Mouse (Mus musculus): ENCODE results near the gene Popdc3. TPM values are rescaled to one million over a fixed set of nuclear protein-coding genes. Genes with fewer than 3 reads are reported as not detected.
A peak's percentile ranks its signal among the peaks of the same experiment; 100 is the strongest.

Gene Popdc3
- polyA plus RNA-seq, 1 experiment from 2014 or later, result 0.97 TPM

DNA sequence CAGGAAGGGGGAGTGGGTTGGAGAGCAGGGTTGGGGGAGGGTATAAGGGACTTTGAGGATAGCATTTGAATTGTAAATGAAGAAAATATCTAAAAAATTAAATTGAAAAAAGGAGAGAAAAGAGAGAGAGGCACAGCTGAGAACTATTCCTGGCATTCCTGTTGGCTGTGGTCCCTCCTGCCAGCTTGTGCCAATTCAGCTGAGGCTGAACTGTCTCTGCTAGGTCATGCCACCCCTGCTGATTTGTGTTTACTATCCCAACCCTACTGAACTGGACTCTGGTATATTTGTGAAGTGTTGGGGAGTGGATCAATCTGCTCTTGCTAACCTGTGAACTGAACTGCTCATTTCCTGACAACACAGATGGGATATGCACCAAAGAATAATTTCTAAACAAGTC is 32.3 kb downstream of the Popdc3 start:
- H3K27ac ChIP-seq, result no peak overlapping the region
- no peak for ATAC-seq (ENCODE audit: borderline replicate concordance, extremely low read depth, low FRiP score, low TSS enrichment)
- no peaks in the 10 kb centered on the region for H3K36me3 ChIP-seq
- no peak overlapping the region for H3K4me2 ChIP-seq
- H3K4me1 ChIP-seq, result no peaks in the 10 kb centered on the region
- no peak overlapping the region for H3K4me3 ChIP-seq
- no peaks in the 10 kb centered on the region for H3K27me3 ChIP-seq
- H3K9me3 ChIP-seq, result no peaks in the 10 kb centered on the region
- no peak overlapping the region for H3K9ac ChIP-seq

DNA sequence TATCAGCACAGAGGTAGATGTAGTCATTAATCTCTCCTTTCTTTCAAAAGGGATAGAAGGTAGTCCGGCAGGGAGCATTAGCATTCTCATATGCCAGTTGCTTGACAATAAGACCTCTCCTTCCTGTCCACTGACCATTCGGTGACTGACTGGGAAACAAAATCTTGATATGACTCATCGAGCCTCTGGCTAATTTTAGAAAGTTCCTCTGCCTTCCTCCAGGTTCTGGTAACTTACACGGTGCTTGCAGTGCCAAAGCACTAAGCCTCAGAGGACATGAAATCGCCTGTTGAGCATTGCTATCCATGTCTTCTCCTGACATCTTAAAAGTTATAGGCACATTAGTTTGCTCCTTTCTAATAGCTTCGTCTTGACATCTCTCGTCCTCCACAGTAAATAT is 38.8 kb downstream of the Popdc3 start:
- no peaks in the 10 kb centered on the region for H3K4me1 ChIP-seq
- no peaks in the 10 kb centered on the region for H3K27me3 ChIP-seq
- 68% methylated on average over 7 of the region's 7 CpGs for WGBS
- H3K36me3 ChIP-seq, result no peaks in the 10 kb centered on the region
- no peak overlapping the region for H3K27ac ChIP-seq
- H3K4me3 ChIP-seq, result no peak overlapping the region
- no peak for ATAC-seq (ENCODE audit: borderline replicate concordance, extremely low read depth, low FRiP score, low TSS enrichment)
- H3K9me3 ChIP-seq, result no peaks in the 10 kb centered on the region
- H3K9ac ChIP-seq, result no peak overlapping the region
- H3K4me2 ChIP-seq, result no peak overlapping the region

DNA sequence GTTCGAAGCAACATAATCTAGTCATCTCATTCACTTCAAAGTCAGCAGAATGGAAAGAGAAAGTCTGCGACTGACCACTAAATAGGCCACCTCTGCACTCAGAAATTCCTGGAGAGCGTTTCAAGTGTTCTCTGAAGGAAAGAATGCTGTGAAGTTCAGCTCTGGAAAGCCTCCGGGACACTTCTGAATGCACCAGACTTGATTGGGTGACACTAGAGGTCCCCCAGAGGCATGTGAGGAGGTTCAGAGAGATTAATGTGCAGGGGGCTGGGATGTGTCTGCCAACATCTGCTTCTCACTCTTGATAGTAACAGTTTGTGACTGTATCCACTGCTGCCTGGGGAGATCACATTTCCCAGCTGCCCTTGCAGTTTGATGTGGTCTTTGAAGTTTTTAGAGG is 52.1 kb downstream of the Popdc3 start:
- no peaks in the 10 kb centered on the region for H3K9me3 ChIP-seq
- peak overlapping the region; percentile 31; the same call in 1 of the 2 replicates for H3K4me2 ChIP-seq
- no peaks in the 10 kb centered on the region for H3K36me3 ChIP-seq
- H3K4me1 ChIP-seq, result peaks cover 13% of the 10 kb centered on the region
- no peak overlapping the region for H3K27ac ChIP-seq
- ATAC-seq (ENCODE audit: borderline replicate concordance, extremely low read depth, low FRiP score, low TSS enrichment), result peak; percentile 84
- 3% methylated on average over 4 of the region's 4 CpGs for WGBS
- no peaks in the 10 kb centered on the region for H3K27me3 ChIP-seq
- no peak overlapping the region for H3K4me3 ChIP-seq
- H3K9ac ChIP-seq, result no peak overlapping the region

DNA sequence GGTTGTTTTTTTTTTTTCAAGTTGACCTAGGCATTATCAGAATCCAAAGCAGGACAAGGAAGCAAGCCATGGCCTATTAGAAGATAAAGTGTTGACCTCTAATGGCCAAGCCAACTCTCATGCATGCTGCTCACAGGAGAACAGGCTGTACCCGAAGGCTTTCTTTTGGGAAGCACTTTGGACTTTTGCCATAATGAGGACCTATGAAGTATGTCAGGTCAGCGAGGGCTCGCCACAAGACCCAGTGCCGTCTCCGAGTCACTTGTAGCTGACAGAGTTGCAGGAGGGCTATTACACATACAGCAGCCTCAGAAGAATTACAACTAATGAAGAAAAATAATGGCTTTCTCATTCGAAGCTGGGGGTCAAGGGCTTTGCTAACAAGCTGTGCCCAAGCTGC is 55.5 kb downstream of the Popdc3 start:
- no peak overlapping the region for H3K9ac ChIP-seq
- H3K27ac ChIP-seq, result no peak overlapping the region
- no peak overlapping the region for H3K4me2 ChIP-seq
- 69% methylated on average over 6 of the region's 6 CpGs for WGBS
- H3K27me3 ChIP-seq, result no peaks in the 10 kb centered on the region
- H3K4me1 ChIP-seq, result peaks cover 13% of the 10 kb centered on the region
- no peak overlapping the region for H3K4me3 ChIP-seq
- no peaks in the 10 kb centered on the region for H3K9me3 ChIP-seq
- no peak for ATAC-seq (ENCODE audit: borderline replicate concordance, extremely low read depth, low FRiP score, low TSS enrichment)
- H3K36me3 ChIP-seq, result no peaks in the 10 kb centered on the region

DNA sequence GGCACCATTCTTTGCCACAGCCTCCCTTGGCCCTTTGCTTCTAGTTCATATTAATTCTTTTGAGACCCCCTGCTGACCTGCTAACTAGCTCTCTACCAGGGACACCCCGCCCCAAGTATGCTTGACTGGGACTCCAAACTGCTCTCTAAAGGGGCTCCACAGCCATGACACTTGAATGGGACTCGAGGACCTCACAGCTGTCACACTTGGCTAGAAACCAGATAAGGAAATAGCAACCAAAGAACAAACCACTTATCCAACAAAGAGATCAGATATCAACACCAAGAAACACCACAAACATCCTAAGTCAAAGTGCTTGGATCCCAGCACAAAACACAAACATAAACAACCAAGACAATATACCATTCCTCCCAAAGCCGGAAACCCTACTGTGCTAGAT is 58.4 kb downstream of the Popdc3 start:
- H3K9me3 ChIP-seq, result no peaks in the 10 kb centered on the region
- no peaks in the 10 kb centered on the region for H3K27me3 ChIP-seq
- no peak overlapping the region for H3K4me3 ChIP-seq
- H3K27ac ChIP-seq, result no peak overlapping the region
- ATAC-seq (ENCODE audit: borderline replicate concordance, extremely low read depth, low FRiP score, low TSS enrichment), result no peak
- no peak overlapping the region for H3K9ac ChIP-seq
- 39% methylated on average over 3 of the region's 3 CpGs for WGBS
- H3K4me2 ChIP-seq, result no peak overlapping the region
- H3K4me1 ChIP-seq, result no peaks in the 10 kb centered on the region
- H3K36me3 ChIP-seq, result no peaks in the 10 kb centered on the region

DNA sequence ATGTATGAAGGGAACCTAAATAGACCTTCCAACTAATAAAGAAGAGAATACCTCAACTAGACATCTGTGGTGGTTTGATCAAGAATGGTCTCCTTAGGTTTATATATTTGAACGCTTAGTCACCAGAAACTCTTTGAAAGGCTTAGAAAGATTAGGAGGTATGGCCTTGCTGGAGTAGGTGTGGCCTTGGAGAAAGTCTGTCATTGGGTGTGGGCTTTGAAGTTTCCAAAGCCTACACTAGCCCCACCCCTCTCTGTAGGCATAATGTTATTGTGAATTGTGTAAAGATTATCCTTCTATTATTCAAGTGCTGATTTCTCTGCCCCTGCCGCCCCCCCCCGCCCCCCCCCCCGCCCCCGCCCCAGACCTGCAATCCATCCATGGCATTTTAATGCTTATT is 59.6 kb downstream of the Popdc3 start:
- no peaks in the 10 kb centered on the region for H3K4me1 ChIP-seq
- no peaks in the 10 kb centered on the region for H3K36me3 ChIP-seq
- no peak overlapping the region for H3K9ac ChIP-seq
- no peaks in the 10 kb centered on the region for H3K9me3 ChIP-seq
- 83% methylated on average over 5 of the region's 5 CpGs for WGBS
- no peak overlapping the region for H3K4me3 ChIP-seq
- no peak overlapping the region for H3K27ac ChIP-seq
- no peak for ATAC-seq (ENCODE audit: borderline replicate concordance, extremely low read depth, low FRiP score, low TSS enrichment)
- H3K27me3 ChIP-seq, result no peaks in the 10 kb centered on the region
- H3K4me2 ChIP-seq, result no peak overlapping the region

DNA sequence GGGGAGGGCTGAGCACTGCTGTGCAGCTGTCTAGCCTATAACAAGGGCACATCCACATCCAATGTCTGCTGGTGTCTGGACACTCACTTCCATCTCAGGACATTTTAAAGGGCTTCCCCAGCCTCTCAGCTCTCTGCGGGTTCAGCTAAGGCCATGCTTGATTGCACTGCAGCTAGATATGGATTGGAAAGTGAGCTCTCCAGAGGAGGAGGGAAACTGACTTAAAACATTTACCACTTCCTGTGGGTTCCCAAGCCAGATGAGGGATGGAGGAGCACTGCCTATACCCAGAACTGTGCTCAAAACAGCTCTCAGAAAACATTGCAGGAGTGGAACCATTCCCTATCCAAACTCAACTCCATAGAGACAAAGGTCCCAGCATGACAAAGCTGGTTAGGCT is 82.6 kb downstream of the Popdc3 start:
- no peak overlapping the region for H3K4me2 ChIP-seq
- H3K27me3 ChIP-seq, result no peaks in the 10 kb centered on the region
- H3K9me3 ChIP-seq, result no peaks in the 10 kb centered on the region
- H3K4me3 ChIP-seq, result no peak overlapping the region
- H3K27ac ChIP-seq, result no peak overlapping the region
- no peaks in the 10 kb centered on the region for H3K36me3 ChIP-seq
- no peak overlapping the region for H3K9ac ChIP-seq
- 67% methylated on average over 1 of the region's 1 CpGs for WGBS
- H3K4me1 ChIP-seq, result no peaks in the 10 kb centered on the region
- ATAC-seq (ENCODE audit: borderline replicate concordance, extremely low read depth, low FRiP score, low TSS enrichment), result no peak

DNA sequence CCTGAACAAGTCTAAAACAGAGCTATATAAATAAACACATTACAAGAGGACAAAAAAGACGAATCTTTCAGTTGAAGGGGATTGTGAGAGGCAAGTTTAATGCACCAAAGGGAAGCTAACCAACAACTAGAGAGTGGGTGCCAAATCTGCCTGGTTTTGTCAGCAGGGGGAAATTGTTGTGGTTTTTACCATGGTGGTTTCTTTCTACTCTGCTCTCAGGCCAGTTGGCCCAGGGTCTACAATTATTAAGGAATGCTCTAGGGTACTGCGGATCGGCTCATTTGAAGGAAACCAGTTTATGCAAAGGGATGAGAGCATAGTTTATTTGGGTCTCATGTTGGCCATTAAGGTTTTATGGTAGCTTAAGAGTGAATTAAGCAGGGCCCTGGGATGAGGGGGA is 84.2 kb downstream of the Popdc3 start:
- Histone ChIP-seq H3K9ac (no peak overlapping the region), H3K4me3 (no peak overlapping the region), H3K27ac (no peak overlapping the region), H3K27me3 (no peaks in the 10 kb centered on the region), H3K4me1 (no peaks in the 10 kb centered on the region), H3K9me3 (no peaks in the 10 kb centered on the region), H3K4me2 (no peak overlapping the region), H3K36me3 (no peaks in the 10 kb centered on the region)
- WGBS, result 82% methylated on average over 3 of the region's 3 CpGs
- no peak for ATAC-seq (ENCODE audit: borderline replicate concordance, extremely low read depth, low FRiP score, low TSS enrichment)

DNA sequence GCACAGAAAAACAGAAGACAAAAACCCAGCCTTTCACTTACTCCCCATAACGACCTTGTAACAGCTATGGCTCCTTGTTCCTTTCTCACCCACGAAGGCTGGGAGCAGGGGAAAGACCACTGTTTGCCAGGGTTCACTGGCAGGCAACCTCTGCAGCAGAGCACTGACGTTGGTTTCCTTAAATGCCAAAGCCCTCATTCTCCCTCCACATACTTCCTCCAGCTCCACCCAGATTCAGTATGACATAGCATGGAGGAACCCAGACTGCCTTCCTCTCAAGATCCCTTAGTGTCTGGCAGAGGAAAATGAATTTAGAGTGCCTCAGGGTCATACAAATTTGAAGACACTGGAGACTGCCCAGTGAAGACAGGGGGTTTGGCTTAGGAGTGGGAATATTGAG is 98.6 kb downstream of the Popdc3 start:
- 35% methylated on average over 3 of the region's 3 CpGs for WGBS
- H3K9me3 ChIP-seq, result no peaks in the 10 kb centered on the region
- H3K36me3 ChIP-seq, result no peaks in the 10 kb centered on the region
- H3K4me1 ChIP-seq, result no peaks in the 10 kb centered on the region
- ATAC-seq (ENCODE audit: borderline replicate concordance, extremely low read depth, low FRiP score, low TSS enrichment), result no peak
- H3K4me2 ChIP-seq, result no peak overlapping the region
- H3K27ac ChIP-seq, result no peak overlapping the region
- no peaks in the 10 kb centered on the region for H3K27me3 ChIP-seq
- H3K9ac ChIP-seq, result no peak overlapping the region
- no peak overlapping the region for H3K4me3 ChIP-seq

DNA sequence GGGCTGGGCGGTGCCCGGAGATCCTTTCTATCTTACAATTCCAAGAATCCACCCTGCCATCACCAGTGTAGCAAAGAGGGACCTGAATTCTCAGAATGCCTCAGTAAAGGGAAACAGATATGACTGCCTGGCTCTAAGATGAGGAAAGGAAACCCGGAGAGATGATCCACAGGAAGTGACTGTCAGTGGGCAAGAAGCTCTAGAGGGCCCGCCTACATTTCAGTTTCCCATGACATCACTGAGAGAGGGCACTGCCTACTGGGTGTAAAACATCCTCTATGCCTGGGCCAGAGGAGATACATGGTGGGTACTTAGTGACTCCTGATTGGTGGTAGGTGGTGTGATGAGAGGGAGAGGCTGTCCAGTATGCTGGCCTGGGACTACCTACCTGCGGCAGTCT is 99.1 kb downstream of the Popdc3 start:
- Histone ChIP-seq H3K27me3 (no peaks in the 10 kb centered on the region), H3K4me3 (no peak overlapping the region), H3K27ac (no peak overlapping the region), H3K36me3 (no peaks in the 10 kb centered on the region), H3K9ac (no peak overlapping the region), H3K4me1 (no peaks in the 10 kb centered on the region), H3K9me3 (no peaks in the 10 kb centered on the region), H3K4me2 (no peak overlapping the region)
- WGBS, result 81% methylated on average over 5 of the region's 5 CpGs
- no peak for ATAC-seq (ENCODE audit: borderline replicate concordance, extremely low read depth, low FRiP score, low TSS enrichment)

DNA sequence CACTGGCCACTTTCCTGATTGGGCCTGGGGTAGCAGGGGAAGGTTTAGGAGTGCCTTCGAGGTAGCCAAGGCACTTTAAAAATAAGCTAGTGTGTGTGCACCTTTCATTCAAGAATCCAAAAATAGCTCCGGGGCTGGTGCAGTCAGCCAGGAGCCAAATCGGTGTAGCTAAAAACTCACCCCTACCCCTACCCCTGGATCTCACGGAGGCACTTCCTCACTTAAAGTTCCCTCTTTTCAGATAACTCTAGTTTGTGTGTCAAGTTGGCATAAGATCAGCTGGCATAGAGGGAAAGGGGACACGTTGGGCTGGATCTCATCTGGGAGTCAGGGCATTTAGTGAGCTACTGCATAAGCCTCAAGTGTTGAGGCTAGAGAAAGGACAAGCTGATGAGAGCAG is 107.8 kb downstream of the Popdc3 start:
- no peak overlapping the region for H3K4me2 ChIP-seq
- no peak overlapping the region for H3K4me3 ChIP-seq
- H3K27ac ChIP-seq, result no peak overlapping the region
- H3K4me1 ChIP-seq, result peaks cover 8% of the 10 kb centered on the region; the same call in 1 of the 2 replicates
- H3K36me3 ChIP-seq, result no peaks in the 10 kb centered on the region
- peaks cover 18% of the 10 kb centered on the region for H3K27me3 ChIP-seq
- no peak for ATAC-seq (ENCODE audit: borderline replicate concordance, extremely low read depth, low FRiP score, low TSS enrichment)
- 70% methylated on average over 5 of the region's 5 CpGs for WGBS
- no peak overlapping the region for H3K9ac ChIP-seq
- no peaks in the 10 kb centered on the region for H3K9me3 ChIP-seq

DNA sequence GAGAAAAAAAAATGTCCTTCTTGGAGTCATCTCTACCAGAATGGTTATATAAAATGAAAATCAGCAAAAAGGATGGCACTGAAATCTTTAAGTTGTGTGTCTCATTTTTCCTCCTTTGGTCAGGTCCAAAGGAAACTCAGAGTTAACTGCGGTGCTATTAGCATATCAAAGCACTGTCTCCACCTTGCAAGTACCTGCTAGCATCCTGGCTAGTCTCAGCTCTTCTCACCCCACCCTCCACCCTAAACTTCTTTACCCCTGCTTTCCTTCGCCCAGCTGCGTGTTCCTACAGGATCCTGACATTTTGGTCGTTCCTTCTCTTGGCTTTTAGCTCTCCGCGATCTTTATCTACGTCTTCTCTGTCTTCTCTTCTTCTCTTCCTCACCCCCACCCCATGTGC is 110.5 kb downstream of the Popdc3 start:
- WGBS, result 45% methylated on average over 7 of the region's 7 CpGs
- peaks cover 8% of the 10 kb centered on the region; the same call in 1 of the 2 replicates for H3K4me1 ChIP-seq
- H3K9me3 ChIP-seq, result no peaks in the 10 kb centered on the region
- no peak for ATAC-seq (ENCODE audit: borderline replicate concordance, extremely low read depth, low FRiP score, low TSS enrichment)
- peaks cover 22% of the 10 kb centered on the region for H3K27me3 ChIP-seq
- H3K9ac ChIP-seq, result no peak overlapping the region
- no peak overlapping the region for H3K27ac ChIP-seq
- H3K4me2 ChIP-seq, result no peak overlapping the region
- no peaks in the 10 kb centered on the region for H3K36me3 ChIP-seq
- no peak overlapping the region for H3K4me3 ChIP-seq
